Mouse (Mus musculus): ENCODE data around the gene Zfp943. TPM values are rescaled to one million over a fixed set of nuclear protein-coding genes. Genes with fewer than 3 reads are reported as not detected.
"Not testable (repeated sequence)": the region's sequence is repeated elsewhere in the genome, so short reads cannot be mapped to it uniquely, and the experiment has no call there.

Zfp943 gene
- 10 to 100 TPM in 1 of 2 experiments, 1 to 10 TPM in 1; 7.0 to 14.1 TPM for polyA plus RNA-seq (2017; shearing (Covaris generic))

- peak; percentile 87 for ATAC-seq
Observed at GRCm38 (mm10) chr17:21962107-21962907, at the start of gene Zfp943, which contains the start of gene Zfp942. Gene Zfp943, plus strand, starts transcription at chr17:21962552. Gene Zfp942, minus strand, starts transcription at chr17:21962464.

GRCm38 (mm10) chr17:21963302-21963701 is 950 bp downstream of the Zfp943 start:
- ATAC-seq, result no peak

DNA sequence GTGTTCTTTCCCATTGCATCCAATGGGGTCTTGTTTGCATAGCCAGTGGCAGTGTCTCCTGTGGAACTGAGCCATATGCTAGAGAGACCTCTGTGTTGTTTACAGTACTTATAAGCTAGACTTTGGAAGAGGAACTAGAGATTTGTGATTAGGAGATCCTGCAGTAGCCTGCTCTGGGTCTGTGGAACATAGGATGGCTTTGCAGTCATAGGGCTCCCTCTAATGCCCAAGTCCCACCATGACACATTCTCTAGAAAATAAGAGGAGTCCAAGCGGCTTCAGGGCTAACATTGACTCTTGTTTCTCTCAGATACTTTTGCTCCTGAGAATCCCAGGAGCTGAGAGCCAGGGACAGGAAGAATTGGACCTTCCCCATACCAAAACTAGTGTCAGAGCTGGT is 73.2 kb downstream of the Zfp943 start:
- ATAC-seq, result not testable (repeated sequence)

- no peak for ATAC-seq
Observed at GRCm38 (mm10) chr17:22049403-22049802, 87.1 kb downstream of the Zfp943 start.

DNA sequence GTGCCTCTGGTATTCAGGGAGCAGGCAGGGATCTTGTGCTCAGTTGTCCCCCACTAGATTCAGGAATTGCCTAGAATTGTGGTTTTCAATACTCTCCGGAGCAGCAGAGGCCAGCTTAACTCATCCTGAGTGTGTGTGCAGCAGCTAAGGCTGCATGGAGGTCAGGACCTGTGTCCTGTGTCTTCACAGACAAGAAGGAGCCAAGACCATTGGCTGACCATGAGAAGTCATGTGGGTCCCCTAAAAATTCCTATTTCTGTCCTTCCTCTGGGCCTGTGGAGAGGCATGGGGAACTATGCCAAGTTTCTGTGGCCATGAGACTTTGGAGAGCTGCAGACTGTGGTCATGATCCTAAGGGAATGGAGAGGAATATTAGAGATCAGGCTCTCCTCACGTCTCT is 90.9 kb downstream of the Zfp943 start:
- ATAC-seq, result no peak

GRCm38 (mm10) chr17:22081031-22081631 is 118.8 kb downstream of the Zfp943 start:
- ATAC-seq, result no peak

DNA sequence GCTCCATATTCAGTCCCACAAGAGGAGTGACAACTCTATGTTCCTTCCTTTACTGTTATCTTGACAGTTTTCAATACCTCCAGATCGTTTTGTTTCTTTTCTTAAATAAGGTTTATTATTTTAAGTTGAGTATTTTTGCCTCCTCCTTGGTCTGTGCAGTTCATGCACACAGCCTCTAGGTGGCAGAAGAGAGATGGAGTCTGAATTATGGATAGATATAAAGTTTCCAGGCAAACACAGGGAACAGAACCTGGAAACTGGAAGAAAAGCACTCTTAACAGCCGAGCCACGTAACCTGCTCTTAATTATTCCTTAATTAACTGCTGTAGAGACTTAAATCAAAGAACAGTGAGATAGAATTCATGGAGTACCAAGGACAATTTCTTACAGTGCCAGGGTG is 120.9 kb downstream of the Zfp943 start:
- not testable (repeated sequence) for ATAC-seq

DNA sequence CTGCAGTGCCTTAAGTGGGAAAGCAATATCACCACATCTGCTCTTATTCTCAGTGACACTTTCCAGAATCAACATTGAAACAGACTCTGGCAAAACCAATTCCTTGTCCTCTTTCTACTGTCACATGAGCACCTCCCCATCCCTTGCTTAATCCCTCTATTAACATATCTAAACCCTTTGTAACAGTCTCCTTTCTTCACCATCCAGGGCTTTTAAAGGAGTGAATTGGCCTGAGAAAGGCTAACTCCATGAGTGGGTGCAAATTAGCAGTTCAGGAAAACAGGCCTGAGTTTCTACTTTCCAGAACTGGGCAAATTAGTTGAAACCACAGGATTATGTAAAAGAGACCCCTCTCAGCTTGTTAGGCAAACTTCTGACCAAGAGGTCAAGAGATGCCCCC is 156.4 kb downstream of the Zfp943 start:
- ATAC-seq, result no peak

Other genes starting within 250 kb of the Zfp943 start
- gene Zfp229, start 231.8 kb upstream of the Zfp943 start, polyA plus RNA-seq (2017; shearing (Covaris generic)), result under 1 TPM; 0.34 to 0.50 TPM
- gene Zfp820, start 116.8 kb upstream of the Zfp943 start, polyA plus RNA-seq (2017; shearing (Covaris generic)), result under 1 TPM; 0.33 to 0.56 TPM
- 10 to 100 TPM; 15.1 to 15.3 TPM for gene Zfp995, start 52.6 kb upstream of the Zfp943 start, polyA plus RNA-seq (2017; shearing (Covaris generic))
- 10 to 100 TPM; 31.2 TPM for gene Zfp942, start 88 bp upstream of the Zfp943 start, polyA plus RNA-seq (2017; shearing (Covaris generic))
- gene Zfp947, start 203.6 kb downstream of the Zfp943 start, polyA plus RNA-seq (2017; shearing (Covaris generic)), result 1 to 10 TPM in 1 of 2 experiments, under 1 TPM in 1; 0.65 to 1.1 TPM